Mouse (Mus musculus): ENCODE measurements at regions not wholly inside any gene's neighbourhood (a gene's known extent, or its start where the extent isn't known, plus 50 kb on each side); places are given as distances from the start of the nearest gene placed in this dataset.

DNA sequence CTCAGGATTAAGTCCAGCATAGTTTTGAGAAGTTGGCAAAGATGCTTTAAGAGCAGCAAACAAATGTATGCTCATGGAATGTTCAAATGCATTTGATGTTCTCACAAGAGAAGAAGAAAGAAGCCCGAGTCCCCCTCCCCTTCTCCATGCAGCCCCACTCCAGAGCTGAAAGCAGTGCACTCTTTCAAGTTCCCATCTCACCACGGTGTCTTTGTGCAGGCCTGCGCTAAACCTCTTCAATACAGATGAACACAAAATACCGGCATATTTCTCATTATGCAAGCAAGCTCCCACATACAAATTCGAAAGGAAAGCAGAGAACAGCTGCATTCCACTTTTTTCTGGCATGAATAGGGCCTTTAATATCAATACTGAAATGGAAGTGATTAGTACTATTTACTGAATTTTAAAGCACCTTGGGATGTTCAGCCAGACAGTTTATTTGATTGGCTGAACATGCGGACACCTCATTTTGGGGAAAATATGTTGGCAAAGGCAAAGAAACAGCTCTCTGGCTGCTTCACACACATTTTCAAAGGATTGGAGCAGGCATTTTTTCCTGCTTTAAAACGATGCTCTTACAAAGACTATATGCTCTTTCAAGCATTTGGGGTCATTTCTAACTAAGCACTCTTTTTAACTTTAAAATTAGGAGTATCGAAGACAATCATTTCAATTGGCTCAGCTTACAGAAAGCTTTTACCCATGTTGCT is 595.8 kb downstream of the Car8 start:
- no peak for DNase-seq (ENCODE audit: low spot score)

DNA sequence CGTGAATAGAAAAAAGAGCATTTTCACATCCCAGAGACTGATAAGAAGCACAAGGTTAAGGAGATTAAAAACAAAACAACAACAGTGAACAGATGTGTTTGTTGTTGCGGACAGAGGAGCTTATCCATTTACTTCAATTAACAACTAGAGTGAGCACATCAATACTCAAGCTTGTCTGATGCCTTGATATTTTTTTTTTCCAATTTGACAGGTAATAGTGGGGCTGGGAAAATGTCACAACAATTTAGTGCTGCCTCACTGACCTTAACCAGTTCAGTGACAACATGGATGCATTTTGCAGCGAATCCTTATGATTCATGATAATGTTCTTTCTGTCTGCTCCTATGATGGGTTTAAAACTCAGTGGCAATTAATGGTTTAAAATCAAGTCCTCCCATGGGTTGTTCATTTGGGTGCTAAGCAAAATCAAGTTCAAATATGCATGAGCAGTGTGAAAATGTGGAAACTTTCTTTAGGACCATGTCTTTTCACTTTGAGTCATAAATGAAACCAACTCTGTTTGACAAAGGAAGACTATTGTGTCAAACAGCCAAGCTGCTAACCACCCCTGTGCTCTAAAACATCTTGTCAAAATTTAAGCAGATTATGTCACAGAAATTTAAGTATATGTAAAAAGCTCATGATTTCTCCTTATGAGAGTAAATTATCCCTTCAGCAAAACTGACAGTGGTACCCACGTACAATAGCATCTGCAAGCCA is 641.0 kb downstream of the Car8 start:
- DNase-seq (ENCODE audit: low spot score) = no peak

DNA sequence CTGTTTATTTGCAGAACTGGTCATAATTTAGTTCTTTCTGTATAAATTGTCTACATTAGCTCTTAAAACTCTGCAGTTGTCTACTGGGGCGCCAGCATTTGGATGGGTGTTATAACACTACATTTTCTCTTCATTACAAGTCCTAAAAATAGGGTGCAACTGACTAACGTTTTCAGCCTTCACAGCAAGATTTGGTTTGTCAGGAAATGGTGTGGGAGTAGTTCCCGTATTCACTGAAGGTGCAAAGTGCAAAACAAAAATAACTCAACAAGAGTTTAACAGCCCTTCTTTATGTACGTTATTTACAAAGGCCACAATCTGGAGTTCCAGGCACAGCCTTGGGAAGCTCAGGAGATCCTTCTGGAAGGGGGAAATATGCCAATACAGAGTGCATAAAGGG is 642.7 kb downstream of the Car8 start:
- no peak for DNase-seq (ENCODE audit: low spot score)

DNA sequence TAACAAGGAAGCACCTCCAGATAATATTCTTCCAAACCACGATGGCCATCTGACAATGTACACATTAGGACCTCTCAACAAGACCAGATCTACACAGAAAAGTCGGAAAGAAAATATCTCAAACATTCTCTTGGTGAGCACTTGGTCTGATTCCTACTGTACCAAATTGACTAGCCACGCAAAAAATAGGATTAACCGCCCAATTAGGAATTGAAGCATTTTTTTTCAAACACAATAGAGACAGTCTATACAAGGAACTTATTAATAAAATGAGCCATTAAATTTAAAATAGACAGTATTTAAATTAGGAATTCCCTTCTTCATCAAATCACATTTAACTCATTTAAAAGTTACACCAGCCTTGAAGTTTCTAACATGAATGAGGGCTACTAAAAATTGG is 655.0 kb downstream of the Car8 start:
- DNase-seq (ENCODE audit: low spot score) = no peak

DNA sequence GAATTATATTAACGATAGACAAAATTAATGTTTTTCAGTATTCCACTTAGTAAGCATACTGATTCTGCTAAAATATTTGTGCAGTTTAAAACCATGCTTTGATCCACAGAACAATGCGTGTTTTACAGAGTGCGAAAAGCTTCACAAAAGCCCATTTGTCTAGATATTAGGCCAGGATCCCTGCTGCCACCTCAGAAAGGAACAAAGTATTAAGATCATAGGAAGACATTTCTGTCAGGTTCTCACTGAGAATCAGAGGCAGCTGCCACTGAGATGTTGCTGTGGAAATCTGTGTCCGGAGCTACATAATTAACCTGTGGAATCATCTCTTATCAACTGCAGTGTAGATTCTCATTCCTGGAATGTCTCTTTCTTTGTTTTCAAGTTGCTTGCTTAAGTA is 656.9 kb downstream of the Car8 start:
- DNase-seq (ENCODE audit: low spot score) = no peak

DNA sequence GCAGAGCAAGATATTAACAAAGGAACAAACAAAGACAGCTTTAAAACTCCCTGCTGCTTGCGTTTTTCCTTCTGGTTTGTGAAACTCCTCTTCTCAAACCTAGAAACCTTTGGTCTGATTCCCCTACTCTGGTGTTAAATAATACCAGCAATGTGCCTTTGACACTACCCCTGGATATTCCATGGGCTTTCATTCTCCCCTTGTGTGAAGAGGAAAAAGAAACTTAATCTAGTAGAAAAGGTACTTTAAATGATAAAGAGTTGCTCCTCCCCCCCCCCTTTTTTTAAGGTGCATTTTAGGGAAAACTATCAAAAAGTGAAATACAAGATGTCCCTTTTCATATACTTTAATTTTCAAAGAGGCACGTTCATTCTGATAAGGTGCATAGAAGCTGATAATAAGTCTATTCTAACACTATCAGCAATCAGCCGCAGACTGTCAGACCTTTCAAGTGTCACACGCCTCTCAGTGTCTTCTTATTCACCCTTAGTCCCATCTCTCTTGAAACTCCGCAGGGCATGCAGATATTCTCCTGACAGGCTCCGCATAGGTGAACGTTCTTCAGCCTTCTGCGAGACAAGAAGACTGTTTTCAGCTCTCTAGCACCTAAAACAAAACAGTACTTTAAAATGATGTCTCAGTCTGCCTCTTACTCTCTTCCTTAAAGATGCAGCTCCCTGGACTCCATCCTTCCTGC is 657.5 kb downstream of the Car8 start:
- DNase-seq (ENCODE audit: low spot score) = no peak

DNA sequence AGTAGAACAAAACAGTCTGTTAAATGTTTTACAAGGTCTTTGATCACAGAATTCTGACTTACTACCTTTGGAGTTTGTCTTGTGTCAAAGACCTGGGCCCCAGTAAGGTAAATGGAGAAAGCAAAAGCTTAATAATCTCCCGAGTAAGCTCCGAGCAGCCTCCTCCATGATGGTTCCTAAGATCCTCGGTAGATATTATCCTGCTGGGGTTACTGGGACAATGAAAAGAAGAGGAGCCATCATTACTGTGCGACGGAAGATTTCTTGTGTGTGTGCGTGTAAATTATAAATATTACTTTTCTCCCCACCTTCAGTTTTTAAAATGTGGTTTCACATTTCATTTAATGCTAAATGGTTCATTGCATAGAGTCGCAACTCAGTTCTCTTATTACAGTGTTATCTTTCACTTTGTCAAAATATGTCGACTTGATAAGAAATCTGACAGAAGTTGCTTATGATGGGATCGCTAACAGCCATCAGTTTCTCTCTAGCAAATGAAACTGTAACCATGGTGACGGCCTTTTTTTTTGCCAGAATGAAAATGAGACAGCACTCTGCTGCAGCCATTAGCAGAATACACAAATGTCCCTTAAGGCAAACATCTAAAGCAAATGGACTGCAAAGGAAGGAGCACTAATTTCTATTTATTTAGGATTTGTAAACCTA is 658.2 kb downstream of the Car8 start:
- DNase-seq (ENCODE audit: low spot score) = peak; percentile 15

DNA sequence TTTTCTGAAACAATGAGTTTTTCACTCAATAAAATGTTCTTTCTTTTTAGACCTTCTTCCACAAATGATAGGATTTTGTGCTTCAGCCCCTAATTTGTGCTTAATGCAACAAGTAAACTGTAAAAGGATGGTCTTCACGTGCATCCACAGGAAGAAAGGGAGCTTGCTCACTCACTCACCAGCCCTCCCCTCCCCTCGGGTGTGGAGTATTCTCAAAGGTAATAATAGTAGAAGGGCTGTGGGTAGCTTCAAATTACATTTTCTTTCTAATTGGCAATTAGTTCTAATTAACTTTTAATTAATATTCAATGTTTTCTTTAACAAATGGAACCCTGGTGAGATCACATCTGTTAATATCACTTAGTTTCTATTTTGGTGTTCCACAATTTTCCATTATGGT is 664.8 kb downstream of the Car8 start:
- no peak for DNase-seq (ENCODE audit: low spot score)

DNA sequence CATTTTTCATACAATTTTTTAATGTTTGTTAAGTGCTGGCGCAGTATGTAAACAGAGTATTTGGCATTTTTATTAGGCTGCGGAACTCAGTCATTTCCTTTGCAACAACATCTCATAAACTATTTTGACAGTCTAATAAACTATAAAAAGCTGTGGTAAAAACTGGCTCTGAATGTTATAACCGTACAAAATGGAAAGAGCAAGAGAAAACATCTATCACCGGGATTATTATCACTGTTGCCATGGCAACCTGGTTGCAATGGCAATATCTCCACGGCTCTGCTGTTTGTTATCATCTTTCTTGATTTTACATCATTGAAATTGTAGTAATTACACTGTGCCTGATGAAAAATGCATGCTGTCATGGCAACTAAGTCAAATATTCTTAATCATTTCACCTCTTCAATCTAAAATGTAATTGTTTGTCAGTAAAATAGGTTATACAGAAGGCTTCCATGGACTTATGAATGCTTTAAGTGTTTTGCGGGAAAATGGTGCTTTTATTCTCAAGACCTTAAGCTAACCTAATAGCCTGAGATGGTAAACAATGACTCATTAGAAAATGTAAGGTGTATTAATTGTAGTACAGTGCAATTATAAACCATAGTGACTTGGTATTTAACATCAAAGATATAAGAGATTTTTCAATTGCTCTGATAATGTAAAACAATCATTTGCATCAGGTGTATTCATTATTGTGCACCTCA is 671.0 kb downstream of the Car8 start:
- DNase-seq (ENCODE audit: low spot score) = peak; percentile 13

DNA sequence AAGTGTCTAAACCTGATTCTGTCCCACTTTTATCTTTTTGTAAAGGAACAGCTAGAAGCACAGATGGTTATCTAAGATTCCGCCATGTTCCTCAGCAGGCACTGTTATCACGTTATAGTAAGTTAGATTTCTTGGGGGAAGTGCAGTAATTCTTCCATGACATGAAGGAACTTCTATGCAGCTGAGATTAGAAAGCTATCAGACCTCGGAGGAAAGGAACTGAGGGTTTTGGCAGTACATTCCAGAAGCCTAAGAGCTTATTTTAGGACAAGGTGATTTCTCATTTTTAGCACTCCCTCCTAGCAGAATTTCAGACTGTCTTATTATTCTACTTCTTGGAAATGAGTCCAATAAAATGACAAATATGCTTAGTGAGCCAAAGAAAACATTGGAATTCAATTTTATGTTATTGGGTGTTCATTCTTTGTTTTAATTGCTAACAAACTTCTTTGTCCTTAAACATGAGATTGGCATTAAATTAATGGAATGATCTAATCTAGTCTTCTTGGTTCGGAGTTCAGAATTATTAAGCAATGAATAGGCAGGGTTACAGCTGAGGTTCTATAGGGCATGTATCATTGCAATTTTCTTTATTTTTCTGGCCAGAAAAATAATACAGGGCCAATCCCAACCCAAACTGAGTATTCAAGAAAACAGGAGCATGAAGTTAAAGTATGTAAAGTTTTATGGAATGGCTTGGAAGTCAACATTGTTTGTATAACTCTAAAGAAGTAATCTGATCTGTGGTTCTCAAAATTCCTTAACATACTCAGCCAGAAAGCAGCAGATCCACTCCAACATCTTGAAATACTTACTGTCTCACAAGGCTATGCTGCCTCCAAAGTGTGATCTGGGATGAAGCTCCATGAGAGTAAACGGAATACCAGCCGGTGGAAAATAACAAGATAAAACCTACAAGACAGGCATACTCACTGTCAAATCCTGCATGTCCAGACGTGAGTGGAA is 678.7 kb downstream of the Car8 start:
- no peak for DNase-seq (ENCODE audit: low spot score)

DNA sequence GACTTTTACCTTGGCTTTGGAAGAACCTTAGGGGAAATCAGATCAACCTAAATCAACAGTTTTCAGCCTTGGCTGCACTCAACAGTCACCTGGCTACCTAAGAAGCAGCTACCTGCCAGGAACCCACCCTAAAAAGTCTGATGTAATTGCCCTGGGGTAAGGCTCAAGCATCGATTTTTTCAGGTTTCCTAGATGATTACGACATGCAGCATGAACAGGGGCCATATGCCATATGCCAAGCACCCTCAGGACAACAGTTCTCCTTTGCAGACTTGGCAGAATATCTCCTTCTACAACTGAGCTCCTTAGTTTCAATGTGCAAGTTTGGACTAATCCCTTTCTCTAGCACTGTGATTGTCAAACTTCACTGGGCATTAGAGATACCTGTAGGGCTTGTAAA is 680.1 kb downstream of the Car8 start:
- no peak for DNase-seq (ENCODE audit: low spot score)

DNA sequence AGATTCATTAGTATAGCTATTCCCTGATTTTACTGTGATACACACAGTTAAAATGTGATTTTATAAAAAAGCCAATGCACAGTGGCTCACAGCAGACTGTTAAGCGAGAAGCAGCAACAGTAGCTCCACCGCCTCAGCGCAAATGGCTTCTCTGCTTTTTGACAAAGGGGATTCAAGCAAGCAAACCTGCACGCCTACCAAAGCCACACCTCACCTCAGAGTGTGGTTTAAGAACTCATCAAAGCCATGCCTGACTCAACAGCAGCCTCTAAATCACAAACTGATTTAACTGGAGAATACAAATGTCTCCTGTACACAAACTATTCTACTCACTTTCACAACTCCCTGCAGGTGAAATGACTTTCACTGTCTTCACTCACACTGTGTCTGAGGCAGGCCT is 704.5 kb downstream of the Car8 start:
- DNase-seq (ENCODE audit: low spot score) = no peak

DNA sequence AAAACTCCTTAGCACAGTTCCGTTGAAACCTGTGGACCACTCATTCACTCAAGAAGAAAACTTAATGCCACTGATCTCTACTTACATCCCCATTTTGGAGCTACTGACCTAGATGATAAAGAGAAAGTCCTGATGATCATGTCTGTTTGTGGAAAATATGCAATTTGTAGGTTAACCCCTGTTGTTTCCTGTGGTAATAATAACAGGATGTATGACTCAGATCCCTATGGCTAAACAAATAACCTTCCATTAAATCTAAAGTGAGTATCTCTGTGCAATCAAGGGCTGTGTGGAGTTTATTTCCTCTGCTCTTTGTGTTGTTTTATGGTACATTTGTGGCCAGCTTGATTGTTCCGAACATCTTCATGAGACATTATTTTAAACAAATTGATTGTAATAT is 711.1 kb downstream of the Car8 start:
- no peak for DNase-seq (ENCODE audit: low spot score)

DNA sequence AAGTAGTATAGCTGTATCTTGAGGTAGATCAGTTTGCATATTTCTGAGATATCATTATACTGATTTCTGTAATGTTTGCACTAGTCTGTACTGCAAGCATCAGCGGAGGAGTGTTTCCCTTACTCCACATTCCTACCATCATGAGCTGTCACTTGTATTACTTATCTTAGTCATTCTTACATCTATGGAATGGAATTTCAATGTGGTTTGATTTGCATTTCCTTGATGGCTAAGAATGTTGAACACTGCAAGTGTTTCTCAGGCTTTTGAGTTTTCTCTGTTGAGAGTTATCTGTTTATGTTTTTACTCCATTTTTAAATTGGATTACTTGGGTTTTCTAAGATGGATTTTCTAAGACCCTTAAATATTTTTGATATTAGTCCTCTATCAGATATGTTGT is 725.8 kb downstream of the Car8 start:
- DNase-seq (ENCODE audit: low spot score) = no peak

DNA sequence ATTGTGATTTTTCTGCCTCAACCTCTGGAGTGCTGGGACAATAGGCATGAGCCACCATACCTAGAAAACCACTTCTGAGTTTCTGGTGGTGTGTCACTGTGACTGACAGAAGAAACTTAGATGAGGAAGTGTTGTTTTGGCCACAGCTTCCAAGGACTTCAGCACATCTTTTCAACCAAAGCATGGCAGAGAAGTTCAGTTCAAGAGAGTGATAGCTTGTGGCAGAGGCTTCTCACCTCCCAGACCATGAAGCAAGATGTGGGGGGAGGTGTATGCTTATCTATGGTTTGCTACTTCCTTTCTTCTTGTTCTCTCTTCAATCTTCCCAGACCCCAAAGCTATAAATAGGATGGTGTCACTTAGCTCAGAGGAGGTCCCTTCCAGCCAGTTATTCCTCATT is 753.3 kb downstream of the Car8 start:
- DNase-seq (ENCODE audit: low spot score) = no peak

DNA sequence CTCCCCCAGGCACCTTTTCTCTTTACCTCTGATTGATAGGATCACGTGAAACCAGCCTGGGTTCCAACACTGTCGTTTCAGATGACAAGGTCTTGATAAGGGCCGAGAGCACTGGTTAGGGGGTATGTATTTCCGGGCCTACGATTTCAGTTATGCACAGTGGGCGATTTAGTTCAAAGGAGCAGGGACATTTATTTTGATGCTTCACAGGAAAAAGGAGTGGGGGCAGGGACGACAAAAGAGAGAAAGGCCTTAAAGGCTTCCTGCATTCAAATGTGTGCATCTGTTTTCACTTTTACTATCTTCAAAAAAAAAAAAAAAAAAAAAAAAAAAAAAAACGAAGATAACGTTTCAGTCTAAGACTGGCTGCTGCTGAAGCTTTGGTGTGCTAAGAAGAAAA is 783.7 kb downstream of the Car8 start:
- DNase-seq (ENCODE audit: low spot score) = peak; percentile 7

DNA sequence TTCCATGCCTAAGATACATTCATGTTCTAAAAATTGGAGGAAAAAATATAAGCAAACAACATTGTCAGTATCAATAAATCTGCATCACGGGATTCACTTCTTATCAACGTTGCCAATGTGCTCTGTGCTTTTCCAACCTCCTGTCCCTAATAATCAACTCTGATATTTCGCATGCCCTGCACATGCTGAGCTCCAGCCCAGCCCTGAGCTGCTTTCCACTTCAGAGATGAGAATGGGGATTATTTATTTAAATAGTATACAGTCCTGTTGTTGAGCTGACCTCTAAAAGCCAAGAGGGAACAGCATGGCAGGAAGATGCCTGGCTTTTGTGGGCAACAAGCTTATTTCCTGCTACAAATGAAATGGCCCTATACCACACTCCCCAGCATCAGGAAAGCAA is 786.2 kb downstream of the Car8 start:
- DNase-seq (ENCODE audit: low spot score) = peak; percentile 7

DNA sequence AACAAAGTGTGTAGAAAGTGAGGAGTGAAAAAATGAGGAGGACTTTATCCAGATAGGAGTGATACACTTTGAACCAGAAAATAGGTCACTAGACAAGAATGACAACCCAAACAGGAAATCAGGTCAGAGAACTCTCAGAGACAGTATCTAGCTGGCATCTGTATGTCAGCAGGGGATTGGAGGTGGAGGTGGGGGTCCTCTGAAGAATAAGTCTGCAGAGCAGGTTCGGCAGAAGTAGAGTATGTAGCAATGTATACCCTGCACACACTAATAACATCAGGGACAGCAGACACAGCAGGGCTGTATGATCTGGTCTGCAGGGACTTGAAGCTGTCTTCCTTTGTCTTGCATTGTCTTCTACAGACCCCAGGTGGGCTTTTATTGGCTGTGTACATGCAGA is 787.9 kb downstream of the Car8 start:
- DNase-seq (ENCODE audit: low spot score) = no peak

DNA sequence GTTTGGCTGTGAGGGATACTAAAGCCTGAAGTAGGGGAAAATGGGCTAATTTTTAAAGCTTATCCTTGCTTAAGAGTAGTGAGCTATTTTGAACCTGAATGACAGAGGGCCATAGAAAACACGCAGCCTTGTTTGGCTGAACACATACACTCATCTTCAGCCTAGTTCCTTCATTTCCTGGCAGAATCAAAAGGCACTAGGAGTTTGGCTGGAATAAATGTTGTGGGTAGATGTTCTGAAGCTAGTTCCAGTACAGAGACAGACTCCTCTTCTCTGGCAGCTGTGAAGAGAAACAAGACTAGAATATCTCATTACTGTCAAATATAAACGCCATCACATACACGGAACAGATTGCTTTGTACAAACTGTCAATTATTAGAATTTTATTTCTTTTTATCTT is 809.5 kb downstream of the Car8 start:
- no peak for DNase-seq (ENCODE audit: low spot score)

DNA sequence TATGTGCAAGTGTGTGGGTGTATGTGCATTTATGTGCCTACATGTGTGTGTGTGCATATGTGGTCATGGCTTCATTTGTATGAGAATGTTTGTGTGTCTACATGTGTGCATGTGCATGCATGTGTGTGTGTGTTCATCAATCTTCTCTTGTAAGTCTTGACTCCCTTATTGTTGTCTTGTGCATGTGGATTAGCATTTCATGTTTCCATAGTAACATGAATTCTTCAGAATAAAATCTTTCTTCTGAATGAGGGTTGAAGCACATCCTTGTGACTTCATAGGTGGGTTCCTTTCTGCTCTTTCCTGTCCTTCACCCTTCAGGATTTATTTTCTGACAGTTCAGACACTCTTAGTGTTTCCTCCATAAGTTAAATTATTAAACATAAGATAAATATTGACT is 814.8 kb downstream of the Car8 start:
- no peak for DNase-seq (ENCODE audit: low spot score)

DNA sequence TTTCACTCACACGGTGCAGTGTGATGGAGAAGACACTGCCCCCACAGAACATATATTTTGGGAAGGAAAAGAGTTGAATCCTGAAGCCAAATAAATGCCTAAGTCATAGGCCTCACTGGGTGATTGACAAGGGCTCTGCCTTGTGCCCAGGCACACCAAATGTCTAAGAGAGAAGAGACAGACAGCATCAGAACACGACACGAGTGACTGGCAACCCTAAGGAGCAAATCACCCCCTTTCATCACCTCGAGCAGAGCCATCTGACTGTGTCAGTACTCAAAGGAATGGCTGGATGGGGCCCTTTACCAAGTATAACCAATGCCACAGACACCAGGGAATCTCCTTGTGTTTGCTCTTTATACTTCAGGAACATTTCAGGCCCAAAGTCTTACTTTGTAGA is 815.6 kb downstream of the Car8 start:
- no peak for DNase-seq (ENCODE audit: low spot score)

All from MN1 (cell line).